Mouse (Mus musculus): ENCODE results near the gene Apoc1.

GRCm38 (mm10) chr7:19686521-19686920 is 5.9 kb downstream of the Apoc1 start:
- no peak for TF ChIP-seq CTCF (conservative IDR thresholded peaks at IDR 0.05 in 1 of 2, IDR thresholded peaks at IDR 0.05 in 1 of 2; ENCODE audit: low read depth in 2 of 2, low read length in 2 of 2)
- TF ChIP-seq MAX (IDR thresholded peaks at IDR 0.05; ENCODE audit: low read length) = no peak
- no peak for TF ChIP-seq ETS1 (conservative IDR thresholded peaks at IDR 0.05; ENCODE audit: low read depth, low read length)
- no peak for TF ChIP-seq ELF1 (IDR thresholded peaks at IDR 0.05; ENCODE audit: low read depth, low read length)
- no peak for TF ChIP-seq POLR2A (IDR thresholded peaks at IDR 0.05; ENCODE audit: low read depth, low read length)
- no peak for TF ChIP-seq MAZ (IDR thresholded peaks at IDR 0.05; ENCODE audit: low read depth, low read length)
- TF ChIP-seq JUND (conservative IDR thresholded peaks at IDR 0.05; ENCODE audit: low read depth, low read length) = no peak
- TF ChIP-seq EP300 (IDR thresholded peaks at IDR 0.05; ENCODE audit: low read length) = no peak
- TF ChIP-seq E2F4 (IDR thresholded peaks at IDR 0.05; ENCODE audit: insufficient replicate concordance, low read depth, low read length) = no peak
- no peak for TF ChIP-seq RAD21 (IDR thresholded peaks at IDR 0.05; ENCODE audit: low read depth, low read length)
- TF ChIP-seq POLR2AphosphoS2 (IDR thresholded peaks at IDR 0.05; ENCODE audit: low read depth, low read length) = no peak
- no peak for TF ChIP-seq TCF12 (IDR thresholded peaks at IDR 0.05; ENCODE audit: low read depth, low read length)

All from CH12.LX (cell line).